Mouse (Mus musculus) liver, embryonic 16.5 days (tissue): Measurements from ENCODE around the gene Pgr. TPM values are rescaled to one million over a fixed set of nuclear protein-coding genes. Genes with fewer than 3 reads are reported as not detected.

Experiments
- ATAC-seq: fragments of 200-750 bp; cut with Nextera tagmentation; 2 replicates; pipeline ENCODE4 v1.8.0; 2017; ENCODE audit warnings: low read depth, mild to moderate bottlenecking, moderate number of reproducible peaks, moderate library complexity
- H3K27ac ChIP-seq: fragments of 300-500 bp; sonication (generic); 2 replicates; pipeline ENCODE4 v1.5.1; 2014; ENCODE audit warnings: mild to moderate bottlenecking, low read length
- H3K27me3 ChIP-seq: fragments of 300-500 bp; sonication (generic); 2 replicates; pipeline ENCODE4 v1.6.1; 2014; ENCODE audit warnings: low read depth, low read length, mixed read lengths; ENCODE audit not compliant: control insufficient read depth, insufficient read depth
- H3K36me3 ChIP-seq: fragments of 300-500 bp; sonication (generic); 2 replicates; pipeline ENCODE4 v1.6.1; 2014; ENCODE audit warnings: mild to moderate bottlenecking; ENCODE audit not compliant: control insufficient read depth, insufficient read depth
- H3K4me1 ChIP-seq: fragments of 300-500 bp; sonication (generic); 2 replicates; pipeline ENCODE4 v1.6.1; 2014; ENCODE audit warnings: low read depth, low read length, mixed read lengths; ENCODE audit not compliant: control insufficient read depth
- H3K4me2 ChIP-seq: fragments of 300-500 bp; sonication (generic); 2 replicates; pipeline ENCODE4 v1.6.1; 2014; ENCODE audit warnings: low read depth, low read length, mixed read lengths
- H3K4me3 ChIP-seq: fragments of 300-500 bp; sonication (generic); 2 replicates; pipeline ENCODE4 v1.5.1; 2014; ENCODE audit warnings: low read depth, mild to moderate bottlenecking, low read length
- H3K9ac ChIP-seq: fragments of 300-500 bp; sonication (generic); 2 replicates; pipeline ENCODE4 v1.6.1; 2014; ENCODE audit warnings: low read depth, low read length
- H3K9me3 ChIP-seq: fragments of 300-500 bp; sonication (generic); replicated peaks from 2 replicates; pipeline ENCODE4 v1.6.1; 2016; ENCODE audit warnings: low read length; ENCODE audit not compliant: control insufficient read depth
- WGBS: fragments of 180-500 bp; shearing (Covaris S2); extraction: QIAGEN DNeasy Blood & Tissue Kit; methylation state at CpG from one replicate; pipeline ENCODE4 v1.1.7; 2014; ENCODE audit not compliant: insufficient replicate concordance; 5-methylcytosine and 5-hydroxymethylcytosine counted together
- polyA plus RNA-seq: library from polyadenylated mRNA; unstranded; fragments of >200 nt; fragmentation: Nextera tagmentation; extraction: Ambion mirVana; gene quantifications from 2 replicates; pipeline ENCODE4 v1.2.1, GENCODE M21; 2015

Pgr gene
- not detected in 2 replicates for polyA plus RNA-seq

DNA sequence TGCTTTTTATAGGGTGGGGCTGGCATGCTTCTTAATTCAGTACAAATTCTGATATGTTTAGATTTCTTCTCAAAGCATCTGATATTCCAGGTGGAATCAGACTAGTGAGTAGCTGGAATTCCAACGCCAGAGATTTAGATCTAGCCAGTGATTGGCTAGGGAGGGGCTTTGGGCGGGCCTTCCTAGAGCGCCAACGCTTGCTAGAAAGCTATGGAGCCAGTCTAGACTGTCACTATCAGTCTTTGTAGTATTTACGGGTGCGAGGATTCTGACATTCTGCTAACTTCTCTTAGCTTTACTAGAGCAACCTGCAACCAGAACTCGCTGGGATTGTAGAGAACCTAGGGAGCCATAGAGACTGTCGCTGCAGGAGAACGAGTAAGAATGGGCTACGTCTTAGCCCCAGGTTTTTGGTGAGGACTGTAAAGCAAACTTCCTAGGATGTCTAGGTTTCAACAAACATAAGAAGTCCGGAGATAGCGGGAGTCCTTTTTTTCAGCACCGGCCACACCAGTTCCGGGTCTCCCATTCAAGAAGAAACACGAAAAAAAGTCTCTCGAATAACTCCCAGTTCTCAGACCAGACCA lies at the start of gene Pgr:
Gene Pgr, plus strand, starts transcription at position 218 of the 587 bp plus-strand sequence.
- peak within 1 kb of the TSS; percentile 1; the same call in 1 of the 2 replicates for H3K4me3 ChIP-seq
- peak within 1 kb of the TSS; percentile 36 for H3K4me2 ChIP-seq
- H3K27ac ChIP-seq: no peak within 1 kb of the TSS
- H3K27me3 ChIP-seq: peaks cover 40% of the 10 kb centered on the region
- H3K36me3 ChIP-seq: no peaks in the 10 kb centered on the region
- ATAC-seq: no peak
- H3K9me3 ChIP-seq: no peaks in the 10 kb centered on the region
- H3K4me1 ChIP-seq: no peaks in the 10 kb centered on the region
- H3K9ac ChIP-seq: no peak within 1 kb of the TSS
- WGBS: 2% methylated on average over 16 of the region's 16 CpGs

GRCm38 (mm10) chr9:8857455-8857854 lies 42.2 kb upstream of the Pgr start:
- Histone ChIP-seq H3K4me2 (no peak overlapping the region), H3K36me3 (no peaks in the 10 kb centered on the region), H3K4me1 (no peaks in the 10 kb centered on the region), H3K27ac (no peak overlapping the region), H3K9ac (no peak overlapping the region), H3K9me3 (no peaks in the 10 kb centered on the region), H3K27me3 (no peaks in the 10 kb centered on the region), H3K4me3 (no peak overlapping the region)
- 60% methylated on average over 2 of the region's 2 CpGs for WGBS
- no peak for ATAC-seq

GRCm38 (mm10) chr9:8868511-8868910 lies 31.1 kb upstream of the Pgr start:
- Histone ChIP-seq H3K4me3 (no peak overlapping the region), H3K9ac (no peak overlapping the region), H3K27ac (no peak overlapping the region), H3K9me3 (no peaks in the 10 kb centered on the region), H3K27me3 (no peaks in the 10 kb centered on the region), H3K4me1 (no peaks in the 10 kb centered on the region), H3K4me2 (no peak overlapping the region), H3K36me3 (no peaks in the 10 kb centered on the region)
- ATAC-seq: no peak
- WGBS: 55% methylated on average over 2 of the region's 2 CpGs

DNA sequence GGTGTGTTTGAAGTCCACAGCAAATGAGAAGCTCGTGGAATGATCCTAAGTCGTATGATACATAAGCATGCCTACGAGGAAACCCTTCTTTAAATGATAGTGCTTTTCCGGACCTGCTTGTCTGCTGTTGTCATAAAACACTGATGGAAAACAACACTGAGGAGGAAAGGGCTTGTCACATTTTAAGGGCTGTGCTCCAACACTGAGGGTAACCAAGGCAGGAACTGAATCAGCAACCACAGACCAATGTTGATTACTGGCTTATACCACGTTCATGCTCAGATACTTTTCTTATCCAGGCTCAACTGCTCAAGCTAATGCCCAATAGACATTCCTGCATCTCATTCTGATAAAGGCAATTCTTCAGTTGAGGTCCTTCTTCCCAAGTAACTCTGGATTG lies 4.4 kb upstream of the Pgr start:
- WGBS: 32% methylated on average over 5 of the region's 5 CpGs
- Histone ChIP-seq H3K27me3 (peaks cover 17% of the 10 kb centered on the region), H3K4me3 (no peak overlapping the region), H3K9me3 (no peaks in the 10 kb centered on the region), H3K36me3 (no peaks in the 10 kb centered on the region), H3K9ac (no peak overlapping the region), H3K4me2 (no peak overlapping the region), H3K4me1 (no peaks in the 10 kb centered on the region), H3K27ac (no peak overlapping the region)
- no peak for ATAC-seq

GRCm38 (mm10) chr9:8900203-8901012 lies 775 bp downstream of the Pgr start:
- Histone ChIP-seq H3K36me3 (no peaks in the 10 kb centered on the region), H3K27me3 (peaks cover 40% of the 10 kb centered on the region), H3K4me2 (peak overlapping the region; percentile 36), H3K4me3 (peak overlapping the region; percentile 31; the same call in 1 of the 2 replicates), H3K9me3 (no peaks in the 10 kb centered on the region), H3K4me1 (no peaks in the 10 kb centered on the region), H3K9ac (no peak overlapping the region), H3K27ac (no peak overlapping the region)
- ATAC-seq: no peak
- WGBS: 1% methylated on average over 41 of the region's 41 CpGs

DNA sequence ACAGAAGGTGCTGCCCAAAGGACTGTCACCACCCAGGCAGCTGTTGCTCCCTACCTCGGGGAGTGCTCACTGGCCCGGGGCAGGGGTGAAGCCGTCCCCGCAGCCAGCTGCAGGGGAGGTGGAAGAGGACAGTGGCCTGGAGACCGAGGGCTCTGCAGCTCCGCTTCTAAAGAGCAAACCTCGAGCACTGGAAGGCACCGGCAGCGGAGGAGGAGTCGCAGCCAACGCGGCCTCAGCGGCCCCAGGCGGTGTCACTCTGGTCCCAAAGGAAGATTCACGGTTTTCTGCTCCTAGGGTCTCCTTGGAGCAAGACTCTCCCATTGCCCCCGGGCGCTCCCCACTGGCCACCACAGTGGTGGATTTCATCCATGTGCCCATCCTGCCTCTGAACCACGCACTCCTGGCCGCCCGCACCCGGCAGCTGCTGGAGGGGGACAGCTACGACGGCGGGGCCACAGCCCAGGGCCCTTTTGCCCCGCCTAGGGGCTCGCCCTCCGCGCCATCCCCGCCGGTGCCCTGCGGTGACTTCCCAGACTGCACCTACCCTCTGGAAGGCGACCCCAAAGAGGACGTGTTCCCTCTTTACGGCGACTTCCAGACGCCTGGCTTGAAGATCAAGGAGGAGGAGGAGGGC lies 1.5 kb downstream of the Pgr start:
- no peak for ATAC-seq
- no peak overlapping the region for H3K9ac ChIP-seq

DNA sequence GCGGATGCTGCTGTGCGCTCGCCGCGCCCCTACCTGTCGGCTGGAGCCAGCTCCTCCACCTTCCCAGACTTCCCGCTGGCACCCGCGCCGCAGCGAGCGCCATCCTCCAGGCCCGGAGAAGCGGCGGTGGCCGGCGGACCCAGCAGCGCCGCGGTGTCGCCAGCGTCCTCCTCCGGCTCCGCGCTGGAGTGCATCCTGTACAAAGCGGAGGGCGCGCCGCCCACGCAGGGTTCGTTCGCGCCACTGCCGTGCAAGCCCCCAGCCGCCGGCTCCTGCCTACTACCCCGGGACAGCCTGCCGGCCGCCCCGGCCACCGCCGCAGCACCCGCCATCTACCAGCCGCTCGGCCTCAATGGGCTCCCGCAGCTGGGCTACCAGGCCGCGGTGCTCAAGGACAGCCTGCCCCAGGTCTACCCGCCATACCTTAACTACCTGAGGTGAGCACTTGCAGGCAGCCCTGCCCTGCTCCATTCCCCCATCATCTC lies 2.1 kb downstream of the Pgr start:
- Histone ChIP-seq H3K27me3 (peaks cover 40% of the 10 kb centered on the region), H3K9ac (no peak overlapping the region), H3K9me3 (no peaks in the 10 kb centered on the region), H3K27ac (no peak overlapping the region), H3K36me3 (no peaks in the 10 kb centered on the region), H3K4me1 (no peaks in the 10 kb centered on the region), H3K4me3 (peak overlapping the region; percentile 31), H3K4me2 (peak overlapping the region; percentile 36)
- no peak for ATAC-seq
- 1% methylated on average over 37 of the region's 49 CpGs for WGBS

More for the DNA sequence above, 1.5 kb downstream of the Pgr start:
- H3K4me1 ChIP-seq: no peaks in the 10 kb centered on the region
- 2% methylated on average over 35 of the region's 36 CpGs for WGBS
- H3K27ac ChIP-seq: no peak overlapping the region
- H3K4me2 ChIP-seq: peak overlapping the region; percentile 36
- peaks cover 40% of the 10 kb centered on the region for H3K27me3 ChIP-seq
- H3K36me3 ChIP-seq: no peaks in the 10 kb centered on the region
- no peaks in the 10 kb centered on the region for H3K9me3 ChIP-seq
- H3K4me3 ChIP-seq: peak overlapping the region; percentile 31

GRCm38 (mm10) chr9:8902277-8902676 lies 2.6 kb downstream of the Pgr start:
- Histone ChIP-seq H3K4me2 (no peak overlapping the region), H3K9me3 (no peaks in the 10 kb centered on the region), H3K27me3 (peaks cover 40% of the 10 kb centered on the region), H3K36me3 (no peaks in the 10 kb centered on the region), H3K4me1 (no peaks in the 10 kb centered on the region), H3K27ac (no peak overlapping the region), H3K9ac (no peak overlapping the region), H3K4me3 (no peak overlapping the region)
- 33% methylated on average over 3 of the region's 3 CpGs for WGBS
- no peak for ATAC-seq

DNA sequence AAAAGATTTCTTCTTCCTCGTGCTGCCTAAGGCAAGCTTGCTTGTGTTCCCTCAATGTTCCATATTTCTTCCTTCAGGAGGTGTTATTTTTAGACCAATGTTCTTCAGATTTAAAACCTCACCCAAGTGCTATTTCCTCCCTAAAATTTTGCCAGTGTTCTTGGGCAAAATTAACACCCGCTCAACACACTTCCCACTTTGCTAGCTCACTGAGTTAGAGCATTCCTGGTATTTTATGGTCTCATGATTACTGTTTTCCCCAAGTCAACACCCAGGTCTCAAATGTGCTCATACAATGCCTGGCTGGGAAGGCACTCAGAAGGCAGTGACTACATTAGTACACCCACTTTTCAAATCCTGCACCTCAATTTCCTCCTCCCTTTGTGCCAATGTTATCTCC lies 27.9 kb downstream of the Pgr start:
- H3K9me3 ChIP-seq: no peaks in the 10 kb centered on the region
- H3K27me3 ChIP-seq: no peaks in the 10 kb centered on the region
- ATAC-seq: no peak
- no peak overlapping the region for H3K4me3 ChIP-seq
- no peaks in the 10 kb centered on the region for H3K4me1 ChIP-seq
- 56% methylated on average over 2 of the region's 2 CpGs for WGBS
- no peaks in the 10 kb centered on the region for H3K36me3 ChIP-seq
- H3K4me2 ChIP-seq: no peak overlapping the region
- no peak overlapping the region for H3K9ac ChIP-seq
- H3K27ac ChIP-seq: no peak overlapping the region
